Mouse (Mus musculus) heart, postnatal 0 days (tissue): ENCODE data around the gene Hoxa1.

Source experiments
- CTCF ChIP-seq: IDR thresholded peaks from 2 replicates; pipeline ENCODE4 v1.5.1; 2016; ENCODE audit warnings: antibody characterized with exemption, control low read depth, low read depth
- EP300 ChIP-seq: IDR thresholded peaks from 2 replicates; pipeline ENCODE4 v1.6.1; 2016; ENCODE audit warnings: antibody characterized with exemption, low read depth

DNA sequence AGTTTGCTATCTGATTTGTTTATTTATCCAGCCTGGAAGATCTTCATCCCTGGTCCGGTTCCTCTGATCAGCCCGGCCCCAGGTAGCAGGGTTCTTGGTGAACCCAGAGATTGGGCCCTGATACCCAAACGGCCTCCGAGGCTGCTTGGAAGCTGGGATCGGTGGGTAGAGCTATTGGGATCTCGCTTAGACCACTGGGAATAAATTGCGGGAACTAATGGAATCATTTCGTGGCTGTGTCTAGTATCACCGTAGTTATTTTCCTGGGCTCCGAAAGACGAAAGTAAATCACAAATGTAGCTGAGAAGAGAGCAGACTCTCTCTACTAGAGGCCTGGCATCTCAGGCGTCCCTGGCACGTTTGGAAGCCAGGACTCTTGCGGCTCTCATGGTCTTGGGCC, 47.1 kb upstream of the Hoxa1 start:
- TF ChIP-seq EP300 (no peak), CTCF (no peak)
